Mouse (Mus musculus) retina, adult 2 months (tissue): Measurements from ENCODE around the gene Armh3.
"Not testable (repeated sequence)": the region's sequence is repeated elsewhere in the genome, so short reads cannot be mapped to it uniquely, and the experiment has no call there.

Experiments used
- DNase-seq: peaks from one replicate; pipeline ENCODE4 v3.0.0-alpha.2; 2012; ENCODE audit warnings: low read depth, low spot score

Gene Armh3

DNA sequence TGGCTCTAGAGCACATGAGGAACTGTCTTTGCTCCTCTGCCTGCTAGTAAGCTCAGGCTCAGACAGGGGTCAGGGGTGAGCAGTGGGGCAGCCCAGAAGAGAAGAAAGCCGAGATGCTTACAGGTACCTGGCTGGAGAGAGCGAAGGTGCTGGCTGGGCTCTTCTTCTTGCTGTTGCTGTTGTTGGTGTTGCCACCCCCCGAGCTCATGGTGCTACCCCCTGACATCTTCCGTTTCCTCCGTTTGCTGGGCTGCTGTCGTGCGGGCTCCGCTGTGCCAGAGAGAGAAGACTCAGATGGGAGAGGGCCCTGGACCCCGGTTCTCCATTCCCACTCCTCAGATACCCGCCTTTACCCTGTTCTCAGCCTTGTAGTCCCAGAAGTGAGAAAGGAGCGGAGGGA is 35.6 kb upstream of the Armh3 start:
- no peak for DNase-seq

GRCm38 (mm10) chr19:46032731-46033510 is 34.6 kb upstream of the Armh3 start:
- no peak for DNase-seq

GRCm38 (mm10) chr19:46031689-46032432 is 33.6 kb upstream of the Armh3 start:
- DNase-seq, result no peak

- no peak for DNase-seq
Measured at GRCm38 (mm10) chr19:46030196-46030983, 32.1 kb upstream of the Armh3 start.

DNA sequence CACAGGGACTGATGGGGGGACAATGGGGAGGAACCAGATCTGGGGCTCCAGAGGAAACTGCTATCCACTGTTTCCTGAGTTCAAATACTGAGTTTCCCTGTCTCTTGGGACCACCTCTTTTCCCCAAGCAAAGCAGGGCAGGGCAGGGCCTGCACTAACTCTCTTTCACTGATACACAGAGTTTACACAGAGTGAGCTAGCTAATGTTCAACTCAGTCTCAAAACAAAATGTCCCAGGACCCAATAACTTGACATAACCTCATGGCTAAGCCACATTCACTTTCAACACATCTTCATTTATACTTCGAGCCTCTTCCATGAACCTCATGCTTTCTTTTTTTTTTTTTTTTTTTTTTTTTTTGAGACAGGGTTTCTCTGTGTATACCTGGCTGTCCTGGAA is 31.4 kb upstream of the Armh3 start:
- DNase-seq, result no peak

GRCm38 (mm10) chr19:46028747-46029320 is 30.5 kb upstream of the Armh3 start:
- DNase-seq, result no peak

DNA sequence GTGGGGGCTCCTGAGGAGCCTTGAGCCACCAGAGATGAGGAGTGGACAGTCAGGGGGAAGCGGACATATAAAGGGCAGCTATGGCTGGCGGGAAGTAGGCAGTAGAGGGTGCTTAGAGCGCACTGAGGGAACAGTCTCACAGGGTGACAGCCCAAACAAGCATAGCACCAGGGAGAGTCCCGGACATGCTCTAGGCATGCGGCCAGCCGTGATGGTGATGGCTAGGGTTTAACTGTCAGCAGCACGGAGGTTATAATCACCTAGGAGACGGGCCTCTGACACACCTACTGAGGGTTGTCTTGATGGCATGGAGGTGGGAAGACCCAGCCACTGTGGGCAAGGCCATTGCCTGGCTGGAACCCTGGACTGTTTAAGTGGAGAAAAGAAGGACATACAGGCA is 28.3 kb upstream of the Armh3 start:
- DNase-seq, result no peak

- DNase-seq, result no peak
Measured at GRCm38 (mm10) chr19:46024959-46025358, 26.7 kb upstream of the Armh3 start.

DNA sequence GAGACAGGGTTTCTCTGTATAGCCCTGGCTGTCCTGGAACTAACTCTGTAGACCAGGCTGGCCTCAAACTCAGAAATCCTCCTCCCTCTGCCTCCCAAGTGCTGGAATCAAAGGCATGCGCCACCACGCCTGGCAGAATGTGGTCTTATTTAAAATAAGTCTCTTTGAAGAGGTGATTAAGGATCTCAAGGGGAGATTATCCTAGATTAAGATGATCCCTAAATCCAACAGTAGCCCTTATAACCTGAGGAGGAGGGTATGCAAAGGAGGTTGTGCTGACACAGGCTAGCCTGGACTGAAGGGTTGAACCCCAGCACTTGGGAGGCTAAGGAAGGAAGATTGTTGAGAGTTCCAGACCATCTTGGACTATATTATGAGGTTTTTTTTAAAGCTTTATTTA is 17.7 kb upstream of the Armh3 start:
- DNase-seq, result no peak

GRCm38 (mm10) chr19:46014572-46015178 is 16.4 kb upstream of the Armh3 start:
- DNase-seq, result peak; percentile 64

- DNase-seq, result no peak
Measured at GRCm38 (mm10) chr19:46005680-46006079, 7.4 kb upstream of the Armh3 start.

DNA sequence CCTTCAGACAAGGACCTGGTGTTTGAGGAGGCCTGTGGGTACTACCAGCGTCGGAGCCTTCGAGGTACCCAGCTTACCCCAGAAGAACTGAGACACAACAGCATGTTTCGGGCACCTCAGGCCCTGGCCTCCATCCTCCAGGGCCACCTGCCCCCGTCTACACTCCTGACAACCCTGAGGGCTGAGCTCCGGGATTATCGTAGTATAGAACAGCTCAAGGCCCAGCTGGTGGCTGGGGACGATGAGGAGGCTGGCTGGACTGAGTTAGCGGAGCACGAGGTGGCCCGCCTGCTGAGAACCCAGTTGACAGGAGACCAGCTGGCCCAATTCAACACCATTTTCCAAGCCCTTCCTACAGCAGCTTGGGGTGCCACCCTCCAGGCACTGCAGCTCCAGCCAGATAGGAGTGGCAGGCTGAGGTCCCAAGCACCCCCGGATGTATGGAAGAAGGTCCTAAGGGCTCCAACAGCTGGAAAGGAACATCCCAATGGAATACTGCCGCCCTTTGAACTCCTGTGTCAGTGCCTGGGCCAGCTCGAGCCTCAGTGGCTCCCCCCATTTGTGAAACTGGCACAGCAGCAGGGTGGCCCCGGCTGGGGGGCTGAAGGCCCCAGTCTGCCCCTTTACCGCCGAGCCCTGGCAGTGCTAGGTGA is 6.7 kb upstream of the Armh3 start:
- DNase-seq, result no peak

GRCm38 (mm10) chr19:46003371-46004226 is 5.3 kb upstream of the Armh3 start, which contains the start of gene Hps6:
Gene Hps6 (plus strand): TSS chr19:46003508.
- peak; percentile 56 for DNase-seq

DNA sequence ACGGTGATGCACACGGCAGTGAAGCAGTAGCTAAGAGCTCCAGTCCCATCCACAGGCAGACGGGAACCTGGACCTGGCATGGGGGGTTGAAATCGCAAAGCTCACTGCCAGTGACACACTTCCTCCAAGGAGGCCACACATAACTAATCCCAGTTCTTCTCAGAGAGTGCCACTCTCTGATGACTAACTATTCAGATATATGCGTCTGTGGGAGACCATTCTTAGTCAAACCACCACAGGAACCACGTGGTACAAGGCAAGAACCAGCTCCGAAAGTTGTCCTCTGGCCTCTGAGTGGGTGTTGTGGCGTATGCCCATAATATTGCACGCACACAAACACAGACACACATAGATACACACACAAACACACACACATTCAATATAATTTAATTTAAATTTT is 4.0 kb upstream of the Armh3 start:
- DNase-seq, result no peak

DNA sequence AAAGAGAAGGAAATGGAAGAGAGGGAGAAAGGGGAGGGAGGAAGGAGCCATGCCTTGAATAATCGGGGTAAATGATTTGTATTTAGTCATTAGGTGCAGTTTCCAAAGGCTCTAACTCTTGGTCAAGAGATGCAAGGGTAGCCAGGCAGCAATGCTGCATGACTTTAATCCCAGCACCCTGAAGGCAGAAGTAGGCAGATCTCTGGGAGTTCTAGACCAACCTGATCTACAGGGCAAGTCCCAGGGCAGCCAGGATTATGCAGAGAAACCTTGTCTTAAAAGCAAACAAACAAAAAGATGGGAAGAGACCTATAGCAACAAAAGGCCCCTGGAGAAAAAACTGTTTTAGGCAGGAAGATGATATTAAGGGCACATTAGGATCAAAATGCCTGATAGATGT is 1.1 kb upstream of the Armh3 start:
- DNase-seq, result no peak

- DNase-seq, result no peak
Measured at GRCm38 (mm10) chr19:45998694-45999217, 468 bp upstream of the Armh3 start.

DNA sequence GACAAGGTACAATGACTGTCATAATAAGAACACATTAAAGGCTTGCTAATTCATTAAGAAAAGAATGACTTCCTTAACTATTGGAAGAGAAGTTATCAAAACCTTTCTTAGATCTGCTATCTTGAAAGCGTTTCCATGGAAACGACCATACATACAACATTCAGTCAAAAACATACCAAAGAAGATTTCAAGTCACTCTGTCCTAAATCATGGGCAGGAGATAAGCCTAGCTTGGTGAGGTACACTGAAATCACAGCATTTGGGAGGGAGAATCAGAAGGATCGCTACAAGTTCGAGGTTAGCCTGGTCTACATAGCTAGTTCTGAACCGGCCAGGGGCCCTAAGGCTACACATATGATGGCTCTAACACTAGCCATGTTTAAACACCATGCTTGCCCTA is 923 bp downstream of the Armh3 start:
- DNase-seq, result no peak

DNA sequence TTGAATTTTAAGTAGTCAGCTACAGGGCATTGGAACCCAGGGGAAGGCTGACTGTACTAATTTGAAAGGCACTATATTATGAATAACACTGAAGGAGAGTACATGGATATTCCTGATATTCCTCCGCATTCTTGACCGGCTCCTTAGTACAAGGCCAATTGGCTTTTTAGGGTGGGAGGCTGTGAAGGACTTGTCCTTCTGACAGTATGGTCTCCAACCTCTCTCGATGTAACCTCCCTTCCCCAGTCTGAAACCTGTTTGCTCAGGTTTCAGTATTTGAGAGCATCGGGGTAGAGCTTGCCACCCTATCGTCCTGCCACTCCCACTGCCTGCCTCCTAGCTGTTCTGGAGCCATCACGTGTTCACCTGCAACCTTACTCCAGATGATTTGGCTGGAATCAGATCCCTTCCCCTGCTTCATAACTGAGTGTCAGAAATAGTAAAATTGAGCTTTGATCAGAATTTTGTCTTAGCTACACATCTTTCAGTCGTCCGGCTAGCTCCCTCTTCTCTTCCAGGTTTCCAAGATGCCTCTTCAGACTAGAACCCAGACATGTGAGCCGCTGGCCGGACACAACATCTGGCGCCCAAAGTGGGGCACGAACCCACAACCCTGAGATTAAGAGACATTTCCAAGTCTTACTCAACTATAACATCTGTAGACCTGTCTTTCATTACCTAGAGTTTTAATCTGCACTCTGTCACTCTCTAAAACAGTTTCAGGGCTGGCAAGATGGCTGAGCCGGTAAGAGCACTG is 4.1 kb downstream of the Armh3 start:
- DNase-seq, result no peak

DNA sequence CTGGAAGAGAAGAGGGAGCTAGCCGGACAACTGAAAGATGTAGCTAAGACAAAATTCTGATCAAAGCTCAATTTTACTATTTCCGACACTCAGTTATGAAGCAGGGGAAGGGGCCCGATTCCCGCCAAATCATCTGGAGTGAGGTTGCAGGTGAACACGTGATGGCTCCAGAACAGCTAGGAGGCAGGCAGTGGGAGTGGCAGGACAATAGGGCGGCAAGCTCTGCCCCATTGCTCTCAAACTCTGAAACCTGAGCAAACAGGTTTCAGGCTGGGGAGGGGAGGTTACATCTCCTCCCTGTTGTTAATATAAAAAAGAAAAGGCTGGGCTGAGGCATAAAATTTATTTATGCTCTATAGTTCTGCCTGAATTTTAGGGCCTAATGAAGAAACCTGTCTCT is 4.8 kb downstream of the Armh3 start:
- DNase-seq, result not testable (repeated sequence)
